Mouse (Mus musculus) testis, adult 2 months (tissue): ENCODE results near the gene Lamb2. TPM values are rescaled to one million over a fixed set of nuclear protein-coding genes. Genes with fewer than 3 reads are reported as not detected.

ENCODE experiments used
- H3K27ac ChIP-seq: fragments of 200-500 bp; 2 replicates; pipeline ENCODE4 v1.5.1; 2012; ENCODE audit warnings: low read depth, low read length; ENCODE audit not compliant: control insufficient read depth, insufficient read depth
- H3K27me3 ChIP-seq: fragments of 200-500 bp; 2 replicates; pipeline ENCODE4 v1.6.1; 2012; ENCODE audit warnings: mild to moderate bottlenecking, low read length, moderate library complexity; ENCODE audit not compliant: control insufficient read depth, insufficient read depth
- H3K36me3 ChIP-seq: fragments of 200-500 bp; 2 replicates; pipeline ENCODE4 v1.6.1; 2012; ENCODE audit warnings: mild to moderate bottlenecking, low read length; ENCODE audit not compliant: control insufficient read depth, insufficient read depth
- H3K4me1 ChIP-seq: fragments of 200-500 bp; 2 replicates; pipeline ENCODE4 v1.6.1; 2012; ENCODE audit warnings: low read length; ENCODE audit not compliant: control insufficient read depth, insufficient read depth
- H3K4me3 ChIP-seq: fragments of 200-500 bp; 2 replicates; pipeline ENCODE4 v1.5.1; 2012; ENCODE audit warnings: low read depth, mild to moderate bottlenecking, low read length, moderate library complexity, mixed read lengths; ENCODE audit not compliant: control insufficient read depth
- CTCF ChIP-seq: fragments of 200-500 bp; IDR thresholded peaks from 2 replicates; pipeline ENCODE4 v1.5.1; 2012; ENCODE audit warnings: low read depth, mild to moderate bottlenecking, inconsistent platforms, low read length, moderate library complexity; ENCODE audit not compliant: control insufficient read depth, insufficient read depth, insufficient replicate concordance
- POLR2A ChIP-seq: fragments of 200-500 bp; IDR thresholded peaks from 2 replicates; pipeline ENCODE4 v1.6.1; 2012; ENCODE audit warnings: low read depth, mild to moderate bottlenecking, inconsistent platforms, low read length, moderate library complexity; ENCODE audit not compliant: control insufficient read depth
- polyA plus RNA-seq: library from polyadenylated mRNA; depleted of rRNA; stranded (reverse); fragments of >200 nt; gene quantifications from 2 replicates; pipeline ENCODE4 v1.2.3, GENCODE M21; 2012

Lamb2 gene
- polyA plus RNA-seq, 1 experiment: 23.3 TPM

- no peak overlapping the region for H3K27ac ChIP-seq
- no peak overlapping the region for H3K4me3 ChIP-seq
- no peaks in the 10 kb centered on the region for H3K27me3 ChIP-seq
- H3K4me1 ChIP-seq: peaks cover 16% of the 10 kb centered on the region
- peaks cover 4% of the 10 kb centered on the region for H3K36me3 ChIP-seq
- TF ChIP-seq POLR2A (no peak), CTCF (no peak)
These were observed 9.7 kb downstream of the Lamb2 start for GRCm38 (mm10) chr9:108489215-108489614.

DNA sequence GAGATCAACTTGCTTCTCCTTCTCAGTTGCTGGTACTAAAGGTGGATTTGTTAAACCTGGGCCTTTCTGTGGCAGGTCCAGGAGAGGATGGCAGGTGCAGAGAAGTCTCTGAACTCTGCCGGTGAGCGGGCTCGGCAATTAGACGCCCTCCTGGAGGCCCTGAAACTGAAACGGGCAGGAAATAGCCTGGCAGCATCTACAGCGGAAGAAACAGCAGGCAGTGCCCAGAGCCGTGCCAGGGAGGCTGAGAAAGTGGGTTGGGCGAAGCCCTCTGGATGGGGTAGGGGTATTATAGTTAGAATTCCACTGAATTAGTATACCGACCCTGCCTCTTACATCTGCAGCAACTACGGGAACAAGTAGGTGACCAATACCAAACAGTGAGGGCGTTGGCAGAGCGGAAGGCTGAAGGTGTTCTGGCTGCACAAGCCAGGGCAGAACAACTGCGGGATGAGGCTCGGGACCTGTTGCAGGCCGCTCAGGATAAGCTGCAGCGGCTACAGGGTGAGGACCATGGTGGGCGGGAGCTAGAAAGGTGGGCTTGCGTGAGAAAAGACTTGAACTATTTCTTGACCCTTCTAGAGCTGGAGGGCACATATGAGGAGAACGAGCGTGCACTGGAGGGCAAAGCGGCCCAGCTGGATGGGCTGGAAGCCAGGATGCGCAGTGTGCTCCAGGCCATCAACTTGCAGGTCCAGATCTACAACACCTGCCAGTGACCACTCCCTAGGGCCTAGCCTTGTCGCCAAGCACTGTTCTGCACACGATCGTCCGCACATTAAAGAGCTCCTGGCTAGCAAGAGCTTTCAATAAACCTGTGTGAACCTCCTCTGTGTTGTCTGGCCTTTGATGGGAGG, 10.4 kb downstream of the Lamb2 start:
- H3K36me3 ChIP-seq: peaks cover 4% of the 10 kb centered on the region
- no peaks in the 10 kb centered on the region for H3K27me3 ChIP-seq
- H3K27ac ChIP-seq: peak overlapping the region; percentile 69
- peak overlapping the region; percentile 97 for H3K4me3 ChIP-seq
- H3K4me1 ChIP-seq: peaks cover 16% of the 10 kb centered on the region
- TF ChIP-seq CTCF: no peak
- peak; percentile 2; the same call in 1 of the 2 replicates for TF ChIP-seq POLR2A

GRCm38 (mm10) chr9:108490559-108491285, 11.2 kb downstream of the Lamb2 start, which contains the start of gene Usp19:
TSS of gene Usp19 (plus strand) at chr9:108490602.
- peaks cover 16% of the 10 kb centered on the region for H3K4me1 ChIP-seq
- TF ChIP-seq CTCF (no peak), POLR2A (peak; percentile 41)
- H3K4me3 ChIP-seq: peak within 1 kb of the TSS; percentile 97
- H3K36me3 ChIP-seq: peaks cover 4% of the 10 kb centered on the region
- H3K27me3 ChIP-seq: no peaks in the 10 kb centered on the region
- peak within 1 kb of the TSS; percentile 95 for H3K27ac ChIP-seq

DNA sequence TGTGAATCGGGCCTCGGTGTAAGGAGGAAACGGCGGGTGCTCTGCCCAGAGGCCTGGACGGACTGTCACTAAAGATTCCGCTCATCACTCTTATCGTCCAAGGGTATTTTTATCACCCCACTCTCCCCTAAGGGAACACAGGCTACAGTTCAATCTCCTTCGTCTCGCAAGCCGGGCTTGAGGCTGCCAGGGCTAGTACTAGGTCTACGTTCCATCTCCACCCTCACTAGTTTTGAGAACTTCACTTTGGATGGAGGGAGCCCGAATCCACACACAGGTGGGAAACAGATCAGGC, 11.7 kb downstream of the Lamb2 start:
- Histone ChIP-seq H3K27me3 (no peaks in the 10 kb centered on the region), H3K36me3 (peaks cover 4% of the 10 kb centered on the region), H3K27ac (peak overlapping the region; percentile 95), H3K4me1 (peaks cover 16% of the 10 kb centered on the region), H3K4me3 (peak overlapping the region; percentile 97)
- no peak; the same call in 1 of the 2 replicates for TF ChIP-seq POLR2A
- TF ChIP-seq CTCF: no peak

GRCm38 (mm10) chr9:108492043-108492750, 12.7 kb downstream of the Lamb2 start:
- H3K36me3 ChIP-seq: peaks cover 7% of the 10 kb centered on the region
- no peak for TF ChIP-seq CTCF
- TF ChIP-seq POLR2A: peak; percentile 50
- H3K27ac ChIP-seq: peak overlapping the region; percentile 95
- no peaks in the 10 kb centered on the region for H3K27me3 ChIP-seq
- H3K4me3 ChIP-seq: peak overlapping the region; percentile 97
- H3K4me1 ChIP-seq: peaks cover 16% of the 10 kb centered on the region

GRCm38 (mm10) chr9:108493246-108493645, 13.7 kb downstream of the Lamb2 start:
- Histone ChIP-seq H3K4me1 (peaks cover 16% of the 10 kb centered on the region), H3K27me3 (no peaks in the 10 kb centered on the region), H3K36me3 (peaks cover 10% of the 10 kb centered on the region), H3K27ac (no peak overlapping the region), H3K4me3 (no peak overlapping the region)
- TF ChIP-seq POLR2A (no peak), CTCF (no peak)

- Histone ChIP-seq H3K36me3 (peaks cover 10% of the 10 kb centered on the region), H3K4me3 (no peak overlapping the region), H3K4me1 (peaks cover 16% of the 10 kb centered on the region), H3K27ac (no peak overlapping the region), H3K27me3 (no peaks in the 10 kb centered on the region)
- TF ChIP-seq POLR2A: no peak
These were observed 14.8 kb downstream of the Lamb2 start for GRCm38 (mm10) chr9:108494146-108494825.
